Mouse (Mus musculus) gastrocnemius, adult 18-20 months (tissue): ENCODE measurements around the gene Rbfox1. TPM values are rescaled to one million over a fixed set of nuclear protein-coding genes. Genes with fewer than 3 reads are reported as not detected.

ENCODE experiments used
- DNase-seq: peaks from one replicate; pipeline ENCODE4 v3.0.0; 2021; ENCODE audit warnings: low spot score
- total RNA-seq, 2 experiments: library from RNA; stranded (reverse); gene quantifications; 2 replicates each; pipeline ENCODE4 v1.2.3; 2021

Rbfox1 gene
- total RNA-seq, 2 experiments from 2014 or later, result 228 to 232 TPM

DNA sequence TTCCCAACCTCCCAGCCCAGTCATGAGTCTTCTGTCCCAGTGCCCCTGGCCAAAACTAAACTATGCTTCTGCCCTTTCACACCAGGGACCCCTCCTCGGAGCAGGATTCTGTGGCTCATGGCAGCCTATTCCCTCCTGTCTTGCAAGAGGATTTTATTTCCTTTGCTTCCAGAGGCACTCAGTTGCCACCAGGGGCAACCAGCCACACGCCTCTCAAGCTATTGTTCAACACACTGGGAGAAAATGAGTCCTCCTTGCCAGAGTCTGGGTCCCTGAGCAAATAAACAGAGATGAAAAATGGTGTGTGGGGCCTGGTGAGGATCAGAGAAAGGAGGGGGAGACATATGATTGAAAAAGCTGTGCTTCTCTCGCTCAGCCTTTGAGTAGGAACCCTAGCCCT is 327.8 kb downstream of the Rbfox1 start:
- no peak for DNase-seq

DNA sequence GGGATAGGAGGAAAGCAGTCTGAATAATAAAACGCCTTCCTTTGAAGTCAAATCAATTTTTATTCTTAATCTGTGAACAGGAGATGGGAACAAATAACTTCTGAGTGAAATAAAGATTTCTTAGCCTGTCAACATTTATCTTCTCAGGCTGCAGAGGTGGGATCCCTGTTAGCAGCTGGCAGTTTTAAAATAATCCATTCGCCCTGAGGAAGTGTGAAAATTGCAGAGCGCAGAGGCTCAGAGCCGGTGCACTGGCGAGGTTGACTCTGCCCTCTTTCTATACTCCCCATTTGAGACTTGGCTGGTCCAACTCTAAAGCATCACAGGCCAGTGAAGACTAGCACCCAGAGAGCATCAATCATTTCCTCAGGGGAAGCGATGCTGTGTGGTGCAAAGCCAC is 342.3 kb downstream of the Rbfox1 start:
- DNase-seq, result no peak

DNA sequence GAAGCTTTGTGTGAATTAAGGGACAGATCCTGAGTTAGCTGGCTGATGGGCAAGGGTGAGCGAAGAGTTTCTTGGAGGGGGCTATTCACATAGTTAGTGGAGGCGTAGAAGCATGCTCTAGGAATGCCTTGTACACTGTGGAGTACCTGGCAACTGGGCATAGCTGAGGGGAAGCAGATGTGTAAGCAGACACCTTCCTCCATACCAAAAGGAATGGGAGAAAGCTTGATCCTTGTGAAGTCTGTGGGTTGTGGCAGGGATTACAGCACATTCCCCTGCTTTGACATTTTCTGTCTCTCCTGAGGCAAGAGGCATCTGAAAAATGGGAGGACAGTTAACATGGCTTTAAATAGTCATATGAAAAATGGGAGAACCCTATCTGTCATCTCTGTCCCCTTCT is 347.8 kb downstream of the Rbfox1 start:
- no peak for DNase-seq

- DNase-seq, result no peak
These were observed 356.2 kb downstream of the Rbfox1 start for GRCm38 (mm10) chr16:6241393-6241792.

DNA sequence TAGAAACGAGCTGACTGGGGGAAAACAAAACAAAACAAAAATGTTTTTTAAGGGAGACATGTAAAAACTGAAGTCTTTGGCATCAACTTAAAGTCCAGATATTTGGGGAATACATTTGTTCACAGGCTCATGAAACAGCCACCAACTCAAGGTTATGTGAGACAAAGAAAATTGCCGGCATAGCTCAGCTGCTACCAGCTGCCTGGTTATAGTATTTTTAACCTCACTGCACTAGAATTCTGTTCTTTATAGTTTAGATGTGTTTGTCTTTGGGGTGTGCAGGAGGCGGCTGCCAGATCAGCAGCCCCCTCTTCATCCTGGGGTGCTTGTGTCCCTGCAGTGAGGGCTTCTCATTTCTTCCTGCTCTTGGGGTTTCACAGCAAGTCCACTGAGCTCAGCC is 357.3 kb downstream of the Rbfox1 start:
- DNase-seq, result no peak

DNA sequence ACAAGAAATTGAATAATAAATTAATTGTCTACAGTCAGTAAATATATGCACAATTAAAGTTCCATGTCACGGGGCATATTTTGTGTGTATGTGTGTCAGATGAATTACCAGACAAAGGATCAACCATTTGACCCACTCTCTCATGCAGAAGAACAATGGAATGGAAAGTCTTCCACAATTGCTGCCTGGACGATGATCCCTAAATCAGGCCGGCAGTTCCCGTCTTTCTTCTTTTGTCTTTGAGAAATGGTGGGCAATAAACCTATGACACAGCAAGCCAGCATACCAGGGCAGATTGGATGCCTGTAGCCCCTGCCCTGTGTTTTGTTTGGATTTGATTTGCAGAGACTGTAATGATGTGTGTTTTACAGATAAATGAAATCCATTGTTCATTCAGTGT is 362.4 kb downstream of the Rbfox1 start:
- DNase-seq, result no peak

GRCm38 (mm10) chr16:6264557-6264956 is 379.4 kb downstream of the Rbfox1 start:
- DNase-seq, result no peak

- no peak for DNase-seq
These were observed 380.5 kb downstream of the Rbfox1 start for GRCm38 (mm10) chr16:6265610-6266009.

DNA sequence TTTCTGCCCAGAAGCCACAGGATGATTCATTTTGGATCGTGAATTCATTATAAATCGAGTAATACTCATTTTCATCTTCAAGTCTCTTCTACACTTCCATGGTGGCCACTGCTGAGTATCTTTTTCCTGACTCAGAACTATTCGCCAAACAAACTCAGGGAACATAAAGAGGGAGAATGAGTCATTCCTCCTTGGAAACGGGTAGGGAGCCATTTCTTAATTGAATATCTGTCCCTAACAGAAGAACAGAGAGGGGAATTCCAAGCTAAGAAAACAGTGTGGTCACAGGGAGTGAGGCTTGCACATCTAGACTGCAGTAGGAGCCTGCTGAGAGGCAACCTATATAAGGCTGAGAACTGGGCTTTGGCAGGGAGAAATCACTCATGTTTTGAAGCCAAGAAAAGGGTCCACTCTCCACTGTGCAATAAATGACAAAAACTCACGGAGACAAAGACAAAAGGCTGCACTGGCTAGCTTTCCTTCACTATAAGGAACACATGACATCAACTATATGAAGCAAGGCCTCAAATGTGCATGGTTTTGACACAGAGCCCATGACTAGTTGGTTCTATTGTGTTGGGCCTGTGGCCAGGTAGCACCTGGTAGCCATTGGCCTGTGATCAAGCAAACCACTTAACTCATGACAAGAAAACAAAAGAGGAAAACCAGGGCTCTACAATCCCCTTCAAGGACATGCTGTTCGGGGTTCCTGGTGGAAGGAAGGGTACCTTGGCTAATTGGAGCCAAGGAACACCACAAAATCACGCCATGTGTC is 386.6 kb downstream of the Rbfox1 start:
- DNase-seq, result no peak

DNA sequence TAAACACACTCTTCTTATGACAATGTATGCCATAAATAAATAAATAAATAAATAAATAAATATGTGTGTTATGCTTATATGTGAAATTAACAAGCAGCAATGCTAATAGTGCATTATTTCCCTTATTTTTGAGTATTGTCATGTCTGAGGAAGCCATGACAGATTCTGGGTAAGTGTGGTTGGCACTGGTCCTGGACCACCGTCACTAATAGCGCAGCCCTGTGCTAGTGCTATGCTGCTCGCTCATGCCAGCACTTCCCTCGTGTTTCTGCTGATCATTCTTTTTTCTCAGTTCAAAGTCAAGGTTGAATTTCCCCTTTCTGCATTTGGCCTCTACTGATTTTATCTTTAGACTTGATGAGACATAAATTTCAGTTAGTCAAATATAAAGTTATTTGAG is 398.3 kb downstream of the Rbfox1 start:
- DNase-seq, result no peak

GRCm38 (mm10) chr16:6284317-6284716 is 399.2 kb downstream of the Rbfox1 start:
- DNase-seq, result no peak

DNA sequence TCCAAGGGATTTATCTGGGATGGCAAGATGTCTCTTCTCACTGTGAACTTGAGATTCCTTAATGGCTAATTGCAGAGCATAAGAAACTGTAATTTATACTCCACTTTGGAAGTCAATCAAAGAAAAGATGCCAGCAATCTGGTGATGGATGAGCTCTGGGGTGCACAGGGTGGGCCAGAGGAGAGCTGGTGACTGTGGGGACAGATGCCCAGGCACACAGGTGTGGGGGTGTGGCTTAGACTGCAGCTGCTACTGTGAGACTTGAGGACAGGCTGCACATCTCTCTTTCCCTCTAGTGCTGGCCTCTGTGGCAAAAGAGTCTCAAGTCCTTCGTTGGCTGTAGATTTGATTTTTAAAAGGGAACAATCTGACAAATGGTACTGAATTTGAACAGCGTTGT is 402.5 kb downstream of the Rbfox1 start:
- no peak for DNase-seq

DNA sequence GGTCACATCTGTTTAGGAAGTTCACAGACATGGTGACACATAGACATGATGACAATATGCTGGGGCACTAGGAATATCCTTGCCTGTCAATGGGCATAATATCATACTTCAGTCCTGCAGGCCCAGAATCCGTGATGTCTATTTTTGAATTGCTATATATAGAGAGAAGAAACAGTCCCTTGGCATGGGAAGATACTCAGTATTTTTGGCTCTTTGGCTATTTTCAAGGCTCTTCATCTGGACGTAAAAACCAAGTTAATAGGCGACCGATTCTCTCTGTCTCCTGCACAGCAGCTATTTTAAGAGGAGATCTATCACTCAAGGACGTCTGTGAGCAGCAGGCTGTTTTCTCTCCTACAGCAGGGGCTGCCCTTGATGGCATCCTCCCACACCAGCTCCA is 415.0 kb downstream of the Rbfox1 start:
- DNase-seq, result no peak

GRCm38 (mm10) chr16:6303082-6303481 is 417.9 kb downstream of the Rbfox1 start:
- DNase-seq, result no peak

- no peak for DNase-seq
These were observed 424.8 kb downstream of the Rbfox1 start for GRCm38 (mm10) chr16:6309940-6310339.

DNA sequence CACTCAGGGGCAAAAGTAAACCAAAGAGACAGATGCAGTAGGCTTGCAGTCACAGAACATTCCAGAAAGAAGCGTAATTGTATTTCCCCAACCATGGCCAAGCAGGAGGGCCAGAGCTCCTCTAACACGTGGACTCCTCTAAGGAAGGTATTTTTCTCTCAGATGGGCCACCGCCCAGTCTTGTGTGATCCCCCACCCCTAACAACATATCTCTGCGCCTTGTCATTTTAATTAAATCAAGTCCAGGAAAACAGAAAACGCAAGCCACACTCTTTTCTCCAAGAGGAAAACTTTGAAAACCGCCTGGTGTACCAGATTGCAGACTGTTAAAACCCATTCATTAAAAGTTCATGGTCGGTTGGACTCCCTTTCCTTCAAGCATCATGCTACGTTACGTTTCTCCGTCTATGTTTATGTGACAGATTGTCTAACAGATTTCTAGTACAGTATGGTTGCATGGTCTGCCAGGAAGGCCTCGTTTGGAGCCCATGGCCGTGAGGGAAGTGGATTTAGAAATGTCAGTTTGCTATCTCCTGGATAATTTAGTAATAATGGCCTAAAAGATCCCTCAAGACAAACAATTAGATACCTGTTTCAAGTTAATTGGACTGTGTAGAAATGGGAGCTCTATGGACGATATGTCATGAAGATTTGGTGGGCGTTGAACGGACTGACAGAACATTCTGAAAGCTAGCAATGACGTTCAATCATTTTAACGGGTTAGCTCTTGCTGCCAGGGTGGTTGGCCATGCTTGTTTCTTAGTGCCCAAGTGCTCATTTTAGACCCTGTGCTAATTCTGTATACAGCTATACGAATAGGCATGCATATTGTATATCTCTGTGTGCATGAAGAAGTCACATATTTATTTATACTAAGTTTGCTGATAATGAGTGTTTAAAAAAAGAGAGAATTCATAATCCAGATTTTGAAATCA is 425.9 kb downstream of the Rbfox1 start:
- DNase-seq, result no peak

GRCm38 (mm10) chr16:6313689-6314088 is 428.5 kb downstream of the Rbfox1 start:
- no peak for DNase-seq

DNA sequence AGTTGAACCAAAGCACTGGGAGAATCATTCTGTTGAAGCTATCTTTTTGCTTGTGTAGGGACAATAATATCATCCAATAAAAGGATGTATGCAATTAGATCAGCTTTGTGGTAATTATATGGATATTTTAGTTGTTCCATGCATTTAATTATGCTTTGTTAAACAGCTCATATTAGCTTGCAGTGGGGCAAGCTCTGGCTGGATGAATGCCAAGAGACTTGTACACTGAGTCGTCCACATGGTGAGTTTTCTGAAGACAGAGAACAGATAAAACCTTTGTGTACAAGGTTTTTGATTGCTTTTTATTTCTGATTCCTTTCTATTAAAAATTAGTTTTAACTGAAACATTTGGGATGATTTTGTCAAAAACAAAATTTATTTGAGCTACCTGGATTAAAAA is 439.7 kb downstream of the Rbfox1 start:
- DNase-seq, result no peak

DNA sequence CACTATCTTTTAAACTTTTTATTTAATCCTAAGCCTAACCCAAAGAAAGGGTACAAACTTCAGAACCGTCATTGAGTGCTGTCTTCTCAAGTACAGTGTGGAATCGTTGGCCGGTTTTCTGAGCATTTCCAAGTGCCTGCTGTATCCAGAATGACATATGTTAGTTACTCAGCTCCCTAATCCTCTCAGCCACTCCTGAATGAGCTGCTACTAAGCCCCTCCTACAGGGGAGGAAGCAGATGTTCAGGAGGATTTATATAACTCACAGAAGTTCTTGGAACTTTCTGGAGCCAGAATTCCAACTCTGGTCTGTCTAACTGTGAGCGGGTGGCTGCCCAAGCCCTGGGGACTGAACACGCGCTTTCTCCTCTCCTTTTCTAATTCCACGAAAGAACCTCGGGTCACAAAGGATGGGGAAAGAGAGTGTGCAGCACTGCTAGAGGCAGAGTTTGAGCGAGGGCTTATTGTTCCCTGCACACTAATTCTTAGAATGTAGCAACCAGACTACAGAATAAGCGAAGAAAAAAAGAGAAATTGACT is 446.3 kb downstream of the Rbfox1 start:
- DNase-seq, result no peak

DNA sequence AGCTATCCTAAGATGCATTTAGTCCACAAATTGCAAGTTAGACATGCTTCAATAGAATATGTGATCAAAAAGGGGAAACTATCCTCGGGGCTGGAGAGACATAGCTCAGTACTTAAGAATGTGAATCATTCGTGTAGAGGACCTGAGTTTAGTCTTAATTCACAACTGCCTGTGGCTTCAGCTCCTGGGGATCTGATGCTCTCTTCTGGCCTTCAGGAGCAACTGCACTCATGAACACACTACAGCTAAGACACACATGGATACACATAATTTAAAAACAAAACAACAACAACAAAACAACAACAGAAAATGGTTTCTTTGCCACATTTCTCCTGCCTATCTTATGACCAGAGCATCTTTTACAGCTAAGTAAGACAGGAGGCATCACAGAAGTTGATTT is 448.1 kb downstream of the Rbfox1 start:
- DNase-seq, result no peak

- DNase-seq, result no peak
These were observed 462.9 kb downstream of the Rbfox1 start for GRCm38 (mm10) chr16:6348103-6348502.

DNA sequence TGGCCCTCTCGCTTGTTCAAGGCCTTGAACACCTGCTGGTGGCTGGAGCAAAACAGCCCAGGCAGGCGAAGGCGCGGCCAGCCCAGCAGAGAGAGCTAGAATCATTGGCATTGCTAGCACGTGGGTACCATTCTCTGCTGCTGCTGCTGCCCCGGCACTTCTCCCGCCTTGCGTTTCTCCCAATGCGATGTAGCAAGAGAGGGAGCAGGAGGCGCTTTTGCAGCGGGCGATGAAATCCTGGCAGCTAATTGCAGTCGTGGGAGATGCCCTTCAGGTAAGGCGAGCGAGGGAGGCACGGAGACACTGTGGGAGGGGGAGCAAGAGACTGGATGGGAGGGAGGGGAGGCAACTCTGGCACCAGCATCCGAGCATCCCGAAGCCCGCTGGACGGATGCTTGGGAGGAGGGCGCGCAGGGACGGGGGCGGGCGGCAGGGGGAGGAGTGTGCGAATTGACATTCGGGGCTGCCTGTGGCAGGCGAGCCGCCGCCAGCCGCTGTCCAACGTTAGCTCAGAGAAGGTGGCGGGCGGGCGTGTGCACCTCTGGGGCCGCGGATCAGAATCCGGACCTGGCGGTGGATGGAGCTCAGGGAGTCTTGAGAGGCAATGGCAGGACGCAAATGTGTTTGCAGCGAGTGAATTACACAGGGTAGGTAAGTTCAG is 463.6 kb downstream of the Rbfox1 start:
- DNase-seq, result no peak
